Comparison of ENCODE assay signal across 16 mouse cellular contexts in the genomic region with DNA sequence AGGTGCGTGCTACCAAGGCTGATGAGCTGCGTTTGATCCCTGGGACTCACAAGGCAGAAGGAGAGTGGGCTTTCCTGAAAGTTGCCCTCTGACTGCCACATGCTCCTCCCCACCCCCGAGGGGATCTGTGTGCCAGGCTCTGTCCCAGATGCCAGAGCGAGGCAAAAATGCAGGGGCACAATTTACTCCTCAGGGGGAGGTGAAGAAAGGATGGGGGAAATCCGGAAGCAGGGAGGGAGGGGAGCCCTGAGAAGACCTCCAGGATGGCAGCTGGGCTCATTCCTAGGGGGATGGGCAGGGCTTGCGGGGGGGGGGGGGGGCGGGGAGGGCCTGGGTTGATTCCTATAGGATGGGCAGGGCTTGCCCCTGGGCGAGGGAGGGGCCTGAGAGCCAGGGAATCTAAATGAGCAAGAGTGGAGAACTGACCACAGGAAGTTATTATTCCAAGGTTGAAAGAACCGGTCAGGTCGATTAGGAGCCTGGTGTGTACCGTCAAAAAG.
DNase-seq lines count a peak whose midpoint lies in the region; ATAC-seq lines count a peak whose summit lies in the region.
"Had no signal": no experiment of that assay in that cellular context is flagged by ENCODE, and none has a peak within 500 bp of the region (broad histone marks: within the 10 kb centered on the region; RNA-seq: fewer than 3 reads in every experiment).

No protein-coding gene starts in this region.

- no peak overlapping the region for H3K9ac ChIP-seq in hindbrain, embryonic 11.5 days (ENCODE audit: low read depth, low read length)
- no peak overlapping the region for H3K9ac ChIP-seq in hindbrain, embryonic 16.5 days (ENCODE audit: low read depth, low read length)
- no peak overlapping the region for H3K9ac ChIP-seq in embryonic facial prominence, embryonic 11.5 days (replicated peaks; ENCODE audit: low read length)
- no peak overlapping the region for H3K9ac ChIP-seq in intestine, embryonic 16.5 days (ENCODE audit: low read depth, low read length)
- H3K9ac ChIP-seq: forebrain, embryonic 12.5 days had no signal

- 33% methylated on average over 8 of the region's 11 CpGs for WGBS in hindbrain, embryonic 11.5 days
- WGBS in hindbrain, embryonic 16.5 days, result 15% methylated on average over 9 of the region's 11 CpGs
- WGBS in embryonic facial prominence, embryonic 11.5 days, result 23% methylated on average over 9 of the region's 11 CpGs
- WGBS in intestine, embryonic 16.5 days, result 31% methylated on average over 9 of the region's 11 CpGs

- no peak overlapping the region for H3K4me3 ChIP-seq in hindbrain, embryonic 11.5 days (ENCODE audit: low read depth, low read length)
- H3K4me3 ChIP-seq in hindbrain, embryonic 16.5 days (ENCODE audit: low read length), result no peak overlapping the region
- no peak overlapping the region for H3K4me3 ChIP-seq in embryonic facial prominence, embryonic 11.5 days (ENCODE audit: low read depth, low read length)
- no peak overlapping the region for H3K4me3 ChIP-seq in intestine, embryonic 16.5 days (ENCODE audit: low read length)
- H3K4me3 ChIP-seq: forebrain, embryonic 12.5 days; left cerebral cortex, adult 2 months had no signal

- peaks cover 3% of the 10 kb centered on the region for H3K4me1 ChIP-seq in hindbrain, embryonic 11.5 days (replicated peaks; ENCODE audit: control insufficient read depth, insufficient read depth, low read length)
- no peaks in the 10 kb centered on the region for H3K4me1 ChIP-seq in hindbrain, embryonic 16.5 days (ENCODE audit: control insufficient read depth, insufficient read depth, low read depth, low read length)
- H3K4me1 ChIP-seq in embryonic facial prominence, embryonic 11.5 days (ENCODE audit: control insufficient read depth, insufficient read depth, low read length), result no peaks in the 10 kb centered on the region
- 0 out of 2 replicates have a peak, but pooled peaks cover 2% of the 10 kb centered on the region for H3K4me1 ChIP-seq in intestine, embryonic 16.5 days (ENCODE audit: control insufficient read depth, insufficient read depth, low read length)

- peak; percentile 30; the same call in 1 of the 2 replicates for ATAC-seq in hindbrain, embryonic 11.5 days (ENCODE audit: low FRiP score)
- ATAC-seq in hindbrain, embryonic 16.5 days, result no peak
- ATAC-seq in embryonic facial prominence, embryonic 11.5 days (replicated peaks; ENCODE audit: insufficient number of reproducible peaks, low FRiP score, low TSS enrichment, low read depth), result 0 out of 2 replicates have a peak, but pooled peaks have one; percentile 39
- no peak for ATAC-seq in intestine, embryonic 16.5 days
- ATAC-seq: CD4-positive, CD25-positive, alpha-beta regulatory T cell, adult 4 months had no signal

- no peaks in the 10 kb centered on the region for H3K27me3 ChIP-seq in hindbrain, embryonic 11.5 days (ENCODE audit: control insufficient read depth, insufficient read depth, low read length)
- H3K27me3 ChIP-seq in hindbrain, embryonic 16.5 days (replicated peaks; ENCODE audit: control insufficient read depth, insufficient read depth, low read length), result no peaks in the 10 kb centered on the region
- no peaks in the 10 kb centered on the region for H3K27me3 ChIP-seq in embryonic facial prominence, embryonic 11.5 days (ENCODE audit: control insufficient read depth, insufficient read depth, low read length)
- H3K27me3 ChIP-seq in intestine, embryonic 16.5 days (replicated peaks; ENCODE audit: control insufficient read depth, insufficient read depth, low read length), result no peaks in the 10 kb centered on the region
- H3K27me3 ChIP-seq: forebrain, embryonic 12.5 days had no signal

- H3K27ac ChIP-seq in hindbrain, embryonic 11.5 days (ENCODE audit: low read depth, low read length), result no peak overlapping the region
- no peak overlapping the region for H3K27ac ChIP-seq in hindbrain, embryonic 16.5 days (ENCODE audit: low read depth, low read length)
- no peak overlapping the region for H3K27ac ChIP-seq in embryonic facial prominence, embryonic 11.5 days (replicated peaks; ENCODE audit: low read depth, low read length)
- H3K27ac ChIP-seq in intestine, embryonic 16.5 days (ENCODE audit: low read length), result no peak overlapping the region
- H3K27ac ChIP-seq: forebrain, embryonic 12.5 days; left cerebral cortex, adult 2 months had no signal

- peak; percentile 17 for DNase-seq in hindbrain, embryonic 11.5 days (ENCODE audit: low spot score)
- peak; percentile 28 for DNase-seq in thymus, postnatal 4 days
- no peak for DNase-seq in thymus, postnatal 0 days (ENCODE audit: low spot score)
- no peak for DNase-seq in embryonic facial prominence, embryonic 11.5 days (ENCODE audit: low spot score)
- DNase-seq in cerebellum, postnatal 25 days, result no peak
- DNase-seq: adrenal gland, postnatal 14 days; gastrocnemius, postnatal 10 days; kidney, adult 11 months; lung, postnatal 10 days; right cerebral cortex, postnatal 25 days; thymus, postnatal 25 days had no signal

- no peaks in the 10 kb centered on the region for H3K9me3 ChIP-seq in hindbrain, embryonic 11.5 days (ENCODE audit: control insufficient read depth, low read length)
- no peaks in the 10 kb centered on the region for H3K9me3 ChIP-seq in hindbrain, embryonic 16.5 days (ENCODE audit: control insufficient read depth, low read length)
- no peaks in the 10 kb centered on the region for H3K9me3 ChIP-seq in embryonic facial prominence, embryonic 11.5 days (replicated peaks; ENCODE audit: control insufficient read depth, low read length)
- H3K9me3 ChIP-seq in intestine, embryonic 16.5 days (ENCODE audit: control insufficient read depth, low read length), result no peaks in the 10 kb centered on the region
- H3K9me3 ChIP-seq: forebrain, embryonic 12.5 days had no signal

- no peak overlapping the region for H3K4me2 ChIP-seq in hindbrain, embryonic 11.5 days (replicated peaks; ENCODE audit: low read depth, low read length)
- no peak overlapping the region for H3K4me2 ChIP-seq in hindbrain, embryonic 16.5 days (ENCODE audit: low read length)
- no peak overlapping the region for H3K4me2 ChIP-seq in embryonic facial prominence, embryonic 11.5 days (ENCODE audit: low read depth, low read length)
- no peak overlapping the region for H3K4me2 ChIP-seq in intestine, embryonic 16.5 days (ENCODE audit: low read depth, low read length)
- H3K4me2 ChIP-seq: forebrain, embryonic 12.5 days had no signal

- no peaks in the 10 kb centered on the region for H3K36me3 ChIP-seq in hindbrain, embryonic 11.5 days (ENCODE audit: control insufficient read depth, insufficient read depth, low read length)
- H3K36me3 ChIP-seq in hindbrain, embryonic 16.5 days (ENCODE audit: control insufficient read depth, insufficient read depth, low read length), result no peaks in the 10 kb centered on the region
- H3K36me3 ChIP-seq in embryonic facial prominence, embryonic 11.5 days (replicated peaks; ENCODE audit: control insufficient read depth, insufficient read depth, low read depth, low read length), result no peaks in the 10 kb centered on the region
- H3K36me3 ChIP-seq in intestine, embryonic 16.5 days (ENCODE audit: control insufficient read depth, insufficient read depth, low read length), result no peaks in the 10 kb centered on the region
- H3K36me3 ChIP-seq: forebrain, embryonic 12.5 days had no signal

Comparison
In these comparisons a context has a peak if more than half of its experiments do, and no peak if none do; other contexts are left out.
1. ATAC-seq: peak in hindbrain, embryonic 11.5 days (single experiment) and embryonic facial prominence, embryonic 11.5 days (single experiment); none in hindbrain, embryonic 16.5 days (single experiment) and intestine, embryonic 16.5 days (single experiment).
2. DNase-seq: peak in hindbrain, embryonic 11.5 days (single experiment) and thymus, postnatal 4 days (single experiment); none in thymus, postnatal 0 days (single experiment), embryonic facial prominence, embryonic 11.5 days (single experiment) and cerebellum, postnatal 25 days (0 of 2).